Mouse (Mus musculus) MEL (cell line): ENCODE data around the gene Slc7a3. TPM values are rescaled to one million over a fixed set of nuclear protein-coding genes. Genes with fewer than 3 reads are reported as not detected.
"Not testable (repeated sequence)": the region's sequence is repeated elsewhere in the genome, so short reads cannot be mapped to it uniquely, and the experiment has no call there.

Source experiments
- DNase-seq: peaks from one replicate; pipeline ENCODE4 v3.0.0; 2011; ENCODE audit warnings: low read depth, low spot score
- H3K27ac ChIP-seq: 2 replicates; pipeline ENCODE4 v1.5.1; 2012; ENCODE audit warnings: low read depth, mild to moderate bottlenecking, control low read depth, low read length, moderate library complexity; ENCODE audit not compliant: control insufficient read depth
- H3K27me3 ChIP-seq, 2 experiments: fragments of 150-350 bp in 1 of 2; sonication (generic) in 1 of 2; 2 replicates each; pipeline ENCODE4 v1.6.1; 2012; ENCODE audit warnings: low read length in 2 of 2, mild to moderate bottlenecking in 2 of 2, improper control_type of control experiment in 1 of 2, moderate library complexity in 1 of 2; ENCODE audit not compliant: insufficient read depth in 2 of 2, control insufficient read depth in 1 of 2
- H3K36me3 ChIP-seq, 2 experiments: 2 replicates each; pipeline ENCODE4 v1.6.1; 2012 to 2014; ENCODE audit warnings: low read length in 2 of 2, improper control_type of control experiment in 1 of 2, inconsistent platforms in 1 of 2, mild to moderate bottlenecking in 1 of 2; ENCODE audit not compliant: insufficient read depth in 2 of 2, control insufficient read depth in 1 of 2
- H3K4me1 ChIP-seq, 2 experiments: fragments of 150-350 bp in 1 of 2; sonication (generic) in 1 of 2; 2 replicates each; pipeline ENCODE4 v1.6.1; 2012; ENCODE audit warnings: low read length in 2 of 2, improper control_type of control experiment in 1 of 2, mild to moderate bottlenecking in 1 of 2; ENCODE audit not compliant: insufficient read depth in 2 of 2, control insufficient read depth in 1 of 2
- H3K4me3 ChIP-seq, 2 experiments: fragments of 150-350 bp in 1 of 2; sonication (generic) in 1 of 2; 2 replicates each; pipeline ENCODE4 v1.5.1; 2012; ENCODE audit warnings: low read depth in 2 of 2, low read length in 2 of 2, mild to moderate bottlenecking in 2 of 2, moderate library complexity in 2 of 2, control low read depth in 1 of 2, improper control_type of control experiment in 1 of 2; ENCODE audit not compliant: control insufficient read depth in 1 of 2, insufficient read depth in 1 of 2
- H3K79me2 ChIP-seq: 2 replicates; pipeline ENCODE4 v1.6.1; 2012; ENCODE audit warnings: mild to moderate bottlenecking, low read length, moderate library complexity; ENCODE audit not compliant: control insufficient read depth, poor library complexity, insufficient read depth
- H3K9ac ChIP-seq: 2 replicates; pipeline ENCODE4 v1.6.1; 2012; ENCODE audit warnings: low read depth, mild to moderate bottlenecking, control low read depth, low read length, moderate library complexity; ENCODE audit not compliant: control insufficient read depth, poor library complexity, severe bottlenecking
- H3K9me3 ChIP-seq: fragments of 150-350 bp; sonication (generic); replicated peaks from 2 replicates; pipeline ENCODE4 v1.6.1; 2012; ENCODE audit warnings: mild to moderate bottlenecking, low read length, improper control_type of control experiment, moderate library complexity; ENCODE audit not compliant: insufficient read depth
- CHD2 ChIP-seq: IDR thresholded peaks from 2 replicates; pipeline ENCODE4 v1.6.1; 2011; ENCODE audit warnings: low read length, improper control_type of control experiment
- CTCF ChIP-seq, 3 experiments: IDR thresholded peaks in 2 of 3; conservative IDR thresholded peaks in 1 of 3; 2 replicates each; pipeline ENCODE4 v1.5.1; 2011 to 2012; ENCODE audit warnings: low read length in 3 of 3, low read depth in 2 of 3, mild to moderate bottlenecking in 2 of 3, improper control_type of control experiment in 1 of 3, inconsistent platforms in 1 of 3, mixed read lengths in 1 of 3, moderate library complexity in 1 of 3; ENCODE audit not compliant: control insufficient read depth in 1 of 3, insufficient read depth in 1 of 3, poor library complexity in 1 of 3, severe bottlenecking in 1 of 3
- GABPA ChIP-seq: IDR thresholded peaks from 2 replicates; pipeline ENCODE4 v1.6.1; 2012; ENCODE audit warnings: low read depth, mild to moderate bottlenecking, inconsistent platforms, low read length, improper control_type of control experiment, moderate library complexity
- HCFC1 ChIP-seq: IDR thresholded peaks from 2 replicates; pipeline ENCODE4 v1.6.1; 2012; ENCODE audit warnings: low read depth, mild to moderate bottlenecking, inconsistent platforms, low read length, improper control_type of control experiment, moderate library complexity
- MAX ChIP-seq: IDR thresholded peaks from 2 replicates; pipeline ENCODE4 v1.6.1; 2011; ENCODE audit warnings: low read length, improper control_type of control experiment
- MEF2A ChIP-seq: IDR thresholded peaks from 2 replicates; pipeline ENCODE4 v1.6.1; 2014; ENCODE audit warnings: low read depth, mild to moderate bottlenecking, inconsistent platforms, low read length, improper control_type of control experiment; ENCODE audit not compliant: poor library complexity, insufficient replicate concordance, severe bottlenecking; ENCODE audit errors: extremely low read depth
- POLR2A ChIP-seq, 2 experiments: IDR thresholded peaks; 2 replicates each; pipeline ENCODE4 v1.6.1; 2011 to 2012; ENCODE audit warnings: low read length in 2 of 2, mild to moderate bottlenecking in 2 of 2, control low read depth in 1 of 2, improper control_type of control experiment in 1 of 2, low read depth in 1 of 2, moderate library complexity in 1 of 2; ENCODE audit not compliant: control insufficient read depth in 1 of 2, insufficient read depth in 1 of 2, poor library complexity in 1 of 2
- POLR2AphosphoS2 ChIP-seq: IDR thresholded peaks from 2 replicates; pipeline ENCODE4 v1.6.1; 2011; ENCODE audit warnings: low read length, improper control_type of control experiment
- POLR2AphosphoS5 ChIP-seq: IDR thresholded peaks from 2 replicates; pipeline ENCODE4 v1.6.1; 2012; ENCODE audit warnings: low read depth, borderline replicate concordance, mild to moderate bottlenecking, inconsistent platforms, low read length, moderate library complexity, mixed read lengths
- RAD21 ChIP-seq: IDR thresholded peaks from 2 replicates; pipeline ENCODE4 v1.6.1; 2011; ENCODE audit warnings: mild to moderate bottlenecking, low read depth, low read length, improper control_type of control experiment
- RCOR1 ChIP-seq: IDR thresholded peaks from 2 replicates; pipeline ENCODE4 v1.6.1; 2012; ENCODE audit warnings: low read depth, mild to moderate bottlenecking, inconsistent platforms, low read length, improper control_type of control experiment
- SMC3 ChIP-seq: IDR thresholded peaks from 2 replicates; pipeline ENCODE4 v1.6.1; 2011; ENCODE audit warnings: low read depth, low read length, improper control_type of control experiment
- USF2 ChIP-seq, 2 experiments: IDR thresholded peaks; 2 replicates each; pipeline ENCODE4 v1.6.1; 2011 to 2012; ENCODE audit warnings: improper control_type of control experiment in 2 of 2, low read length in 2 of 2, borderline replicate concordance in 1 of 2, inconsistent platforms in 1 of 2, low read depth in 1 of 2, mild to moderate bottlenecking in 1 of 2; ENCODE audit not compliant: insufficient read depth in 1 of 2
- ZC3H11A ChIP-seq: IDR thresholded peaks from 2 replicates; pipeline ENCODE4 v1.6.1; 2012; ENCODE audit warnings: low read depth, mild to moderate bottlenecking, inconsistent platforms, low read length, improper control_type of control experiment
- ZNF384 ChIP-seq: IDR thresholded peaks from 2 replicates; pipeline ENCODE4 v1.6.1; 2012; ENCODE audit warnings: low read depth, mild to moderate bottlenecking, inconsistent platforms, low read length, improper control_type of control experiment
- polyA plus RNA-seq, 2 experiments: library from polyadenylated mRNA; stranded (reverse) in 1 of 2; unstranded in 1 of 2; fragments of >175 nt in 1 of 2; fragments of >200 nt in 1 of 2; gene quantifications; 2 replicates each; pipeline versions ENCODE4 v1.2.1 to v1.2.4; 2012; ENCODE audit warnings: low replicate concordance in 2 of 2, low read depth in 1 of 2; ENCODE audit not compliant: insufficient read length in 2 of 2, insufficient read depth in 1 of 2, missing spikeins in 1 of 2
- total RNA-seq: library from RNA; depleted of rRNA; stranded (reverse); fragments of 300-350 nt; gene quantifications from 2 replicates; pipeline ENCODE4 v1.2.3, GENCODE M21; 2012

Slc7a3 gene
- total and polyA plus RNA-seq, 3 experiments, result 3.0 to 12.8 TPM; not detected in 1

GRCm38 (mm10) chrX:101126474-101126955 is 40.7 kb upstream of the Slc7a3 start:
- DNase-seq, result no peak
- no peak overlapping the region for H3K4me3 ChIP-seq
- H3K9me3 ChIP-seq, result no peaks in the 10 kb centered on the region
- H3K27me3 ChIP-seq, result no peaks in the 10 kb centered on the region
- no peak overlapping the region for H3K27ac ChIP-seq
- no peak for TF ChIP-seq POLR2A (IDR thresholded peaks at IDR 0.05; ENCODE audit: control insufficient read depth in 1 of 2, insufficient read depth in 1 of 2, low read depth in 1 of 2, low read length in 2 of 2, poor library complexity in 1 of 2)
- no peak for TF ChIP-seq USF2 (IDR thresholded peaks at IDR 0.05; ENCODE audit: borderline replicate concordance in 1 of 2, insufficient read depth in 1 of 2, low read depth in 1 of 2, low read length in 2 of 2)
- no peak for TF ChIP-seq SMC3
- TF ChIP-seq RCOR1, result no peak
- no peak for TF ChIP-seq GABPA
- TF ChIP-seq ZC3H11A, result no peak
- no peak for TF ChIP-seq CTCF (IDR thresholded peaks at IDR 0.05 in 2 of 3, conservative IDR thresholded peaks at IDR 0.05 in 1 of 3; ENCODE audit: control insufficient read depth in 1 of 3, insufficient read depth in 1 of 3, low read depth in 2 of 3, low read length in 3 of 3, poor library complexity in 1 of 3, severe bottlenecking in 1 of 3)
- no peak for TF ChIP-seq MEF2A
- TF ChIP-seq HCFC1, result no peak
- no peak for TF ChIP-seq POLR2AphosphoS5
- no peak for TF ChIP-seq ZNF384
- TF ChIP-seq POLR2AphosphoS2, result no peak
- no peak for TF ChIP-seq RAD21
- peaks cover 0 to 12% of the 10 kb centered on the region in 2 experiments; a peak in 2 of 4 replicates for H3K36me3 ChIP-seq
- no peaks in the 10 kb centered on the region for H3K79me2 ChIP-seq
- no peak overlapping the region for H3K9ac ChIP-seq
- peaks cover 3 to 10% of the 10 kb centered on the region in 2 experiments for H3K4me1 ChIP-seq

GRCm38 (mm10) chrX:101120546-101120945 is 34.7 kb upstream of the Slc7a3 start:
- Histone ChIP-seq H3K79me2 (no peaks in the 10 kb centered on the region), H3K9me3 (no peaks in the 10 kb centered on the region), H3K9ac (no peak overlapping the region), H3K4me3 (no peak overlapping the region), H3K27me3 (no peaks in the 10 kb centered on the region), H3K4me1 (no peaks in the 10 kb centered on the region), H3K36me3 (no peaks in the 10 kb centered on the region), H3K27ac (no peak overlapping the region)
- no peak for DNase-seq
- TF ChIP-seq CHD2 (no peak), CTCF (IDR thresholded peaks at IDR 0.05 in 2 of 3, conservative IDR thresholded peaks at IDR 0.05 in 1 of 3; ENCODE audit: control insufficient read depth in 1 of 3, insufficient read depth in 1 of 3, low read depth in 2 of 3, low read length in 3 of 3, poor library complexity in 1 of 3, severe bottlenecking in 1 of 3) (no peak), MAX (no peak)

GRCm38 (mm10) chrX:101085211-101085610 is 609 bp downstream of the Slc7a3 start:
- Histone ChIP-seq H3K4me3 (peak overlapping the region; percentile 65 to 90), H3K9ac (peak overlapping the region; percentile 68)
- not testable (repeated sequence) for H3K27me3 ChIP-seq, H3K27ac ChIP-seq, H3K79me2 ChIP-seq, H3K36me3 ChIP-seq, H3K4me1 ChIP-seq, H3K9me3 ChIP-seq
- DNase-seq, result peak; percentile 24
